Mouse (Mus musculus): ENCODE data around the gene Ispd.

DNA sequence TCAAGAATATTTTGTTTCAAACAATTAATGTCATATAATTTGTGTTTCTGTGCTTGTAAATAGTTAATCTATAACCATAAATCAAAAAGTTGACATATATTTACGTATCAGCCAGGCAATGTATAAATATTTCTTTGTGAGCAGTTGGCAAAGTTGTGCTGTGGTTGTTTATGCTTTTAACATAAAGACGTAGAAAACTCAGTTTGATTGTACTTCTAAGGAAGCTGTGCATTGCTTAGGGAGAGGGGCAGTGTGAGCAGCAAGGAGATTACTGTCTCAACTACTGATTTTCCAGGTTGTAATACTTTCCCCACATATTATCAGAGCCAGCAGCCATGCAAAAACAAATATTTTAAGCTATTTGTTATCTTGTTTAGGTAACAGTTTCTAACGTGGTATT lies 96.7 kb downstream of the Ispd start:
- no peak for TF ChIP-seq CTCF (IDR thresholded peaks at IDR 0.05; ENCODE audit: borderline replicate concordance, extremely low read depth, insufficient read depth, insufficient read length)
- no peak for TF ChIP-seq POLR2A (IDR thresholded peaks at IDR 0.05; ENCODE audit: borderline replicate concordance, extremely low read depth, insufficient read depth, insufficient read length, poor library complexity, severe bottlenecking)

Measured in brain, embryonic 14.5 days (tissue).